Mouse (Mus musculus) cerebellum, adult 2 months (tissue): Measurements from ENCODE around the gene Cdkl4.
A peak's percentile ranks its signal among the peaks of the same experiment; 100 is the strongest.

Experiments
- CTCF ChIP-seq: fragments of 200-500 bp; IDR thresholded peaks from 2 replicates; pipeline ENCODE4 v1.5.1; 2011; ENCODE audit warnings: low read depth, mild to moderate bottlenecking, control low read depth, low read length, moderate library complexity, borderline replicate concordance; ENCODE audit not compliant: insufficient read depth
- POLR2A ChIP-seq: fragments of 200-500 bp; IDR thresholded peaks from 2 replicates; pipeline ENCODE4 v1.6.1; 2011; ENCODE audit warnings: low read length, control low read depth, borderline replicate concordance; ENCODE audit not compliant: insufficient read depth

- TF ChIP-seq POLR2A (peak; percentile 68), CTCF (no peak)
Observed at GRCm38 (mm10) chr17:80480031-80480854, 97.4 kb downstream of the Cdkl4 start, which contains the start of gene Sos1.
